Mouse (Mus musculus): ENCODE measurements at regions not wholly inside any gene's neighbourhood (a gene's known extent, or its start where the extent isn't known, plus 50 kb on each side); places are given as distances from the start of the nearest gene placed in this dataset.

GRCm38 (mm10) chr14:76631181-76631580 lies 74.5 kb upstream of the Serp2 start:
- no peak for DNase-seq (ENCODE audit: low spot score)

GRCm38 (mm10) chr14:76629913-76630478 lies 73.3 kb upstream of the Serp2 start:
- DNase-seq (ENCODE audit: low spot score) = no peak

- DNase-seq (ENCODE audit: low spot score) = no peak
Measured at GRCm38 (mm10) chr14:76628182-76628892, 71.6 kb upstream of the Serp2 start.

GRCm38 (mm10) chr14:76625589-76626368 lies 69.1 kb upstream of the Serp2 start:
- DNase-seq (ENCODE audit: low spot score) = no peak

GRCm38 (mm10) chr14:76624626-76625378 lies 68.1 kb upstream of the Serp2 start:
- peak; percentile 37 for DNase-seq (ENCODE audit: low spot score)

DNA sequence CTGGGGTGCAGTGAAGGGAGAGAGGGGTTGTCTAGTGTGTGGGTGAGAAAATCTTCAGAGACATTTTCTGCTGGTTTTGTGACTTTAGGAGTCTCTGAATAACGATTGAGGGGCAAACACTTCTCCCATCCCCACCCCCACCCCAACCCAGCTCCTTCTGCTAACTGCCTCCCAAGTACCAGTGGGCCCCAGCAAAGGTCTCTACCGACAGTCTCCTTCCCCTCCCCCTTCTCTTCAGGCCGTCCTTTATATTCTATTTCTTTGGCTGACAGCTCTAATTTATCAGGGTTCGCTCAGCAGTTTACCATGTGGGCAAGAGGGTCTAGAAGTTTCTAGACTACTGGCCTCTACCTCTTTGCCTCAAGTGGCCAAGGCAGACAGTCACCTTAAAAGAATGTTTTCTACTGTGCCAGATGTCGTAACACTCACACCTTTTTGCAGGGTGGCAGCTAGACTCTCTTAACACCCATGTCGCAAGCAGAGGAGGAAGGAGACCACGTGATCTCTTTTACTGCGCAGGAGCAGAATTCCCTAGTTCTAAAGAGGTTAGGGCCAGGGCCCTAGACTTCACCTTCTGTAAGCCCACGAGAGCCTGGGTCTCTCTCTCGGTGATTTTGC lies 66.8 kb upstream of the Serp2 start:
- peak; percentile 49 for DNase-seq (ENCODE audit: low spot score)

GRCm38 (mm10) chr14:76622634-76623291 lies 66.1 kb upstream of the Serp2 start:
- peak; percentile 79 for DNase-seq (ENCODE audit: low spot score)

DNA sequence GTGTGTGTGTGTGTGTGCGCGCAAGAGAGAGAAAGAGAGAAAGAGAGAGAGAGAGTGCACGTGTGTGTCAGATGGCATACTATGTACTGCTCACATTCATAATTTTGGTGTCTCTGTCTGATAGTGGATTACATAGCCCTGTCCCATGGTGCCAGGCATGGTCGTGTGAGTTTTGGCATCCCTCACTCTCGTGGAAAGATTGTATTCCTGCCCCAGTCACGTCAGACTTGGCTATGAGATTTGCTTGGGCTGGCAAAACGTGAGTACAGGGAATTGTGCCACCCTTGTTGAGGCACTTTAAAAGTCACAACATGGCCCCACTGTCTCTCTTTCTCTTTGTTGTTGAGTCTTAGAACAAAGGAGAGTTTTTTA lies 62.3 kb upstream of the Serp2 start:
- no peak for DNase-seq (ENCODE audit: low spot score)

- no peak for DNase-seq (ENCODE audit: low spot score)
Measured at GRCm38 (mm10) chr14:76618331-76619037, 61.8 kb upstream of the Serp2 start.

DNA sequence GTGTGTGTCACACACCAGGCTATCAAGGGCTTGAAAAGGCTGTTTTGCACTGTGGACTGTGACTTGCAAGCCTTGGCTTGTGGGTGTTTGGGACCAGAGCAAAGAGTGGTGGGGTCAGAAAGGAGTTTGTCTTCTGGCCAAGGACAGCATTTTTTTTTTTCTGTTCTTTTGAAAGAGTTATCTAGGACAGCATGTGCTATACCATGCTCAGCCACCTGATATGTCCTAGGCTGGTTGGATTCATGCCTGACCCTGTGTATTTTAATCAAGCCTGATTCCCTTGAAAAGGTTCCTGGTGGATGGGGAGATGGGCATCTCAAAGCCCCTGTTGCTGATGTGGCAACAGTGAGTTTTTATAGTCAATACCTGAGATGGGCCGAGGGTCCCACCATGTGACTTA lies 61.2 kb upstream of the Serp2 start:
- no peak for DNase-seq (ENCODE audit: low spot score)

GRCm38 (mm10) chr14:76617447-76617846 lies 60.8 kb upstream of the Serp2 start:
- no peak for DNase-seq (ENCODE audit: low spot score)

DNA sequence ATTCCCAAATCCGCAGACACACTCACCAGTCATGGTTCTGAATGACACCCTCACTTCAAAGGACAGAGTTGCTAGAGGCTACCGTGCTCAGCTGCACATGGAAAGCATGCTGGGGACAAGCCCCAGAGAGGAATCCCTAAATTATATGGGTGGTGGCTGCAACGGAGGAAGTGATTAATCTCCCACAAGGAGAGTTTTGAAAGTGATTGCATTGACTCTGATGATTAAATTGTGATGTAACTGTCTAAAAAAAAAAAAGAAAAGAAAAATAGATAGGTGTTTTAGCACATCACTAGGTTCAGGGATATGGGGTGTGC lies 59.6 kb upstream of the Serp2 start:
- no peak for DNase-seq (ENCODE audit: low spot score)

DNA sequence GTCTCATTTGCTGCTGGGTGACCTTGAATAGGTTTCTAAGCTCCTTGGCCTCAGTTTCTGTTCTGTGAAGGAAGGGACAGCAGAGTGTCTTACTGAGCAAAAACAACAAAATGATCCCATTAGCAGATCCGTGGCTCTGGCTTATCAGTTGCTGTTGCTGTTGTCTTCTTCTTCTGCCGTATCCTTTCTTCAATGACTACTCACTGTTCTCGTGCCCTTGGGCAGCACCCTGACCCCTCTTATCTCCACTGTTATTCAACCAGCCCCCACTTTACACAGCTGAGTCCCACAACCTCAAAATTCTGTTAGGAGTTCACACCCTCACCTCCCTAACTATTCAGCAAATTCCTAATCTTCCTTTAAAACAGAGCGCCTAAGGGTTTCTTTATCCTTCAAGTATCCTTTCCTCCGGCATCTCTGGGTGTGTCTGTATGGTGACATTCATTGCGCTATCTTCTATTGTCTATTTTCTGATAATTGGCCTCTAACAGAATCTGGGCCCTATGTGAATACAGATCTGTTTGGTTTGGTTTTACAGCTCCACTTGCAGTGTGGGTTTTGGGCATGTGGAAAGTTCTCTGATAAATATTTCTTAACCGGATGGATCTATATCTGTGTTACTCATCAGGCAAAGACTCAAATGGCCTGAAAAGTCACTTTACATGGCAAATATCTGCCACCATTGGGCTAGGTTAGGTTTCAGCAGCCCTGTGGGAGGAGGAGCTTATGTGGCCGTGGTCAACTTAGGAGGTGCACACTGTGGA lies 59.1 kb upstream of the Serp2 start:
- no peak for DNase-seq (ENCODE audit: low spot score)

- no peak for DNase-seq (ENCODE audit: low spot score)
Measured at GRCm38 (mm10) chr14:76615182-76615581, 58.5 kb upstream of the Serp2 start.

DNA sequence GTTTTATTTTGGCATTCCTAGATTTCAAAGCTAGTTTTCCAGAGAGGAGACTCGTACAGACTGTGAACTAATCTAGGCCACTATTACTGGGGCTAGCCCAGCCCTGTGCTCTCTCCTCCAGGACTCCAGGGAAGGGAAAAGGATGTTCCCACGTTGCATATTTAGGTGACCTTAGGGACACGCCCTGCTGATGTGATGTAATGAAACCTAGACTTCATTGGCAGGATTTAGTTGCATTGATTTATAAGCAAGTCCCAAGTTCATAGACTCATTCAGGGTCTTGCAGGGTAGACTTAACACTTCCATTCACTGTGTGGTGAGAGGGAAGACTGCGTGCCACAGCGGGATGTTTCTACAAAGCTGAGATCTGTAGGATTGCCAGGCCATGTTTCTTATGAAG lies 58.0 kb upstream of the Serp2 start:
- no peak for DNase-seq (ENCODE audit: low spot score)

- DNase-seq (ENCODE audit: low spot score) = no peak
Measured at GRCm38 (mm10) chr14:76613604-76614003, 56.9 kb upstream of the Serp2 start.

- no peak for DNase-seq (ENCODE audit: low spot score)
Measured at GRCm38 (mm10) chr14:76610429-76611378, 54.0 kb upstream of the Serp2 start.
